Mouse (Mus musculus): ENCODE results near the gene Hs3st4.

GRCm38 (mm10) chr7:124237896-124238670, 255.4 kb downstream of the Hs3st4 start:
- TF ChIP-seq CTCF (IDR thresholded peaks at IDR 0.05; ENCODE audit: control insufficient read depth, insufficient read depth, insufficient replicate concordance, low read depth, low read length) (no peak), POLR2A (IDR thresholded peaks at IDR 0.05; ENCODE audit: control insufficient read depth, low read depth, low read length) (no peak)

Data from testis, adult 2 months (tissue).